Comparison of ENCODE assay signal across 10 mouse cellular contexts in genomic region chr6:93758114-93758513, GRCm38 (mm10).
DNase-seq lines count a peak whose midpoint lies in the region; ATAC-seq lines count a peak whose summit lies in the region.
"Had no signal": no experiment of that assay in that cellular context is flagged by ENCODE, and none has a peak within 500 bp of the region (broad histone marks: within the 10 kb centered on the region; RNA-seq: fewer than 3 reads in every experiment).

No protein-coding gene starts in this region.

- H3K9ac ChIP-seq in forebrain, embryonic 11.5 days (ENCODE audit: low read length) = no peak overlapping the region
- no peak overlapping the region for H3K9ac ChIP-seq in liver, embryonic 15.5 days
- no peak overlapping the region for H3K9ac ChIP-seq in liver, embryonic 12.5 days
- H3K9ac ChIP-seq in limb, embryonic 15.5 days = no peak overlapping the region
- H3K9ac ChIP-seq in stomach, embryonic 15.5 days = no peak overlapping the region
- H3K9ac ChIP-seq: liver, embryonic 14.5 days had no signal

- WGBS in forebrain, embryonic 10.5 days = 76% methylated on average over 3 of the region's 3 CpGs
- 69% methylated on average over 3 of the region's 3 CpGs for WGBS in forebrain, embryonic 11.5 days
- 44% methylated on average over 3 of the region's 3 CpGs for WGBS in liver, embryonic 15.5 days (ENCODE audit: insufficient replicate concordance)
- 62% methylated on average over 3 of the region's 3 CpGs for WGBS in liver, embryonic 12.5 days (ENCODE audit: insufficient replicate concordance)
- WGBS in limb, embryonic 15.5 days = 74% methylated on average over 3 of the region's 3 CpGs
- 61% methylated on average over 3 of the region's 3 CpGs for WGBS in stomach, embryonic 15.5 days

- H3K36me3 ChIP-seq in forebrain, embryonic 10.5 days (replicated peaks) = peaks cover 50% of the 10 kb centered on the region
- H3K36me3 ChIP-seq in forebrain, embryonic 11.5 days (ENCODE audit: control insufficient read depth, insufficient read depth, low read length) = no peaks in the 10 kb centered on the region; the same call in 1 of the 2 replicates
- H3K36me3 ChIP-seq in liver, embryonic 15.5 days (replicated peaks) = no peaks in the 10 kb centered on the region
- no peaks in the 10 kb centered on the region for H3K36me3 ChIP-seq in liver, embryonic 12.5 days
- H3K36me3 ChIP-seq in limb, embryonic 15.5 days = no peaks in the 10 kb centered on the region
- H3K36me3 ChIP-seq in stomach, embryonic 15.5 days = no peaks in the 10 kb centered on the region

- no peaks in the 10 kb centered on the region for H3K27me3 ChIP-seq in forebrain, embryonic 10.5 days (ENCODE audit: poor library complexity, severe bottlenecking)
- no peaks in the 10 kb centered on the region for H3K27me3 ChIP-seq in forebrain, embryonic 11.5 days (ENCODE audit: control insufficient read depth, insufficient read depth, low read length)
- H3K27me3 ChIP-seq in liver, embryonic 15.5 days = no peaks in the 10 kb centered on the region
- H3K27me3 ChIP-seq in liver, embryonic 12.5 days (replicated peaks) = no peaks in the 10 kb centered on the region
- H3K27me3 ChIP-seq in limb, embryonic 15.5 days = no peaks in the 10 kb centered on the region
- no peaks in the 10 kb centered on the region for H3K27me3 ChIP-seq in stomach, embryonic 15.5 days (replicated peaks)

- no peak overlapping the region for H3K4me3 ChIP-seq in forebrain, embryonic 10.5 days
- no peak overlapping the region for H3K4me3 ChIP-seq in forebrain, embryonic 11.5 days (ENCODE audit: low read depth, low read length)
- H3K4me3 ChIP-seq in liver, embryonic 15.5 days (replicated peaks) = no peak overlapping the region
- H3K4me3 ChIP-seq in liver, embryonic 12.5 days = no peak overlapping the region
- no peak overlapping the region for H3K4me3 ChIP-seq in limb, embryonic 15.5 days
- H3K4me3 ChIP-seq in stomach, embryonic 15.5 days (replicated peaks) = no peak overlapping the region

- no peak overlapping the region for H3K4me2 ChIP-seq in forebrain, embryonic 11.5 days (ENCODE audit: low read depth, low read length, severe bottlenecking)
- no peak overlapping the region for H3K4me2 ChIP-seq in liver, embryonic 15.5 days
- no peak overlapping the region for H3K4me2 ChIP-seq in liver, embryonic 12.5 days
- H3K4me2 ChIP-seq in limb, embryonic 15.5 days = no peak overlapping the region
- no peak overlapping the region for H3K4me2 ChIP-seq in stomach, embryonic 15.5 days

- DNase-seq in forebrain, embryonic 10.5 days (ENCODE audit: extremely low spot score, low spot score) = no peak
- DNase-seq in forebrain, embryonic 11.5 days (ENCODE audit: low spot score) = no peak
- no peak for DNase-seq in ovary, adult 18-20 months (ENCODE audit: low spot score)
- no peak for DNase-seq in layer of hippocampus, postnatal 14 days (ENCODE audit: low spot score in 2 of 2)
- DNase-seq: B cell, adult 2 months had no signal

- H3K4me1 ChIP-seq in forebrain, embryonic 10.5 days = peaks cover 17% of the 10 kb centered on the region
- H3K4me1 ChIP-seq in forebrain, embryonic 11.5 days (replicated peaks; ENCODE audit: control insufficient read depth, insufficient read depth, low read length) = 0 out of 2 replicates have a peak, but pooled peaks cover 1% of the 10 kb centered on the region
- H3K4me1 ChIP-seq in liver, embryonic 15.5 days (replicated peaks) = no peaks in the 10 kb centered on the region; the same call in 1 of the 2 replicates
- no peaks in the 10 kb centered on the region for H3K4me1 ChIP-seq in liver, embryonic 12.5 days
- H3K4me1 ChIP-seq in limb, embryonic 15.5 days = peaks cover 9% of the 10 kb centered on the region; the same call in 1 of the 2 replicates
- H3K4me1 ChIP-seq in stomach, embryonic 15.5 days = peaks cover 8% of the 10 kb centered on the region; the same call in 1 of the 2 replicates

- ATAC-seq in forebrain, embryonic 11.5 days (replicated peaks; ENCODE audit: low FRiP score) = no peak
- ATAC-seq in liver, embryonic 15.5 days (ENCODE audit: insufficient read depth) = peak; percentile 56
- ATAC-seq in liver, embryonic 12.5 days = no peak
- no peak for ATAC-seq in limb, embryonic 15.5 days (ENCODE audit: insufficient number of reproducible peaks, low FRiP score, low TSS enrichment, low read depth)
- no peak for ATAC-seq in stomach, embryonic 15.5 days (ENCODE audit: insufficient read depth, low FRiP score, low read depth)

- no peaks in the 10 kb centered on the region for H3K9me3 ChIP-seq in forebrain, embryonic 10.5 days
- H3K9me3 ChIP-seq in forebrain, embryonic 11.5 days (ENCODE audit: control insufficient read depth, low read length) = no peaks in the 10 kb centered on the region
- no peaks in the 10 kb centered on the region for H3K9me3 ChIP-seq in liver, embryonic 15.5 days (replicated peaks)
- no peaks in the 10 kb centered on the region for H3K9me3 ChIP-seq in liver, embryonic 12.5 days (replicated peaks)
- no peaks in the 10 kb centered on the region for H3K9me3 ChIP-seq in limb, embryonic 15.5 days
- H3K9me3 ChIP-seq in stomach, embryonic 15.5 days = no peaks in the 10 kb centered on the region

- 0 out of 2 replicates have a peak overlapping the region, but pooled peaks have one; percentile 54 for H3K27ac ChIP-seq in forebrain, embryonic 10.5 days
- H3K27ac ChIP-seq in forebrain, embryonic 11.5 days (ENCODE audit: low read depth, low read length) = no peak overlapping the region
- H3K27ac ChIP-seq in liver, embryonic 15.5 days (replicated peaks) = no peak overlapping the region
- no peak overlapping the region for H3K27ac ChIP-seq in liver, embryonic 12.5 days
- H3K27ac ChIP-seq in limb, embryonic 15.5 days = peak overlapping the region; percentile 72
- H3K27ac ChIP-seq in stomach, embryonic 15.5 days = peak overlapping the region; percentile 59
- H3K27ac ChIP-seq: liver, embryonic 14.5 days had no signal

Comparison
In these comparisons a context has a peak if more than half of its experiments do, and no peak if none do; other contexts are left out.
1. H3K27ac ChIP-seq: peak in forebrain, embryonic 10.5 days (single experiment), limb, embryonic 15.5 days (single experiment) and stomach, embryonic 15.5 days (single experiment); none in forebrain, embryonic 11.5 days (single experiment), liver, embryonic 15.5 days (single experiment) and liver, embryonic 12.5 days (single experiment).